Mouse (Mus musculus) G1E (cell line): ENCODE data around the gene Sptbn4. TPM values are rescaled to one million over a fixed set of nuclear protein-coding genes. Genes with fewer than 3 reads are reported as not detected.

Experiments
- ATAC-seq: 2 replicates; pipeline ENCODE4 v1.8.0; 2016; ENCODE audit warnings: mild to moderate bottlenecking; ENCODE audit not compliant: insufficient number of reproducible peaks, poor library complexity, low FRiP score, severe bottlenecking; ENCODE audit errors: extremely low read depth
- DNase-seq: peaks from one replicate; pipeline ENCODE4 v3.0.0; 2012; ENCODE audit warnings: low spot score
- H3K27me3 ChIP-seq: 2 replicates; pipeline ENCODE4 v1.6.1; 2012; ENCODE audit warnings: mild to moderate bottlenecking, low read length, inconsistent platforms; ENCODE audit not compliant: insufficient read depth
- H3K36me3 ChIP-seq: replicated peaks from 2 replicates; pipeline ENCODE3; 2012; ENCODE audit warnings: mild to moderate bottlenecking, inconsistent platforms
- H3K4me1 ChIP-seq: 2 replicates; pipeline ENCODE4 v1.6.1; 2012; ENCODE audit warnings: low read depth, low read length, inconsistent platforms, mixed read lengths; ENCODE audit not compliant: insufficient read depth
- H3K4me3 ChIP-seq: 2 replicates; pipeline ENCODE4 v1.5.1; 2012; ENCODE audit warnings: low read depth, mild to moderate bottlenecking, inconsistent platforms, low read length, moderate library complexity, mixed read lengths
- H3K9me3 ChIP-seq: replicated peaks from 2 replicates; pipeline ENCODE4 v1.6.1; 2012; ENCODE audit warnings: inconsistent platforms
- CTCF ChIP-seq: IDR thresholded peaks from 2 replicates; pipeline ENCODE4 v1.5.1; 2012; ENCODE audit warnings: low read depth, low read length, inconsistent platforms, mixed read lengths
- GATA1 ChIP-seq: IDR thresholded peaks from 2 replicates; pipeline ENCODE4 v1.6.1; 2012; ENCODE audit warnings: borderline replicate concordance, low read length, inconsistent platforms, mixed read lengths
- GATA2 ChIP-seq: IDR thresholded peaks from 2 replicates; pipeline ENCODE4 v1.6.1; 2012; ENCODE audit warnings: low read depth, low read length, inconsistent platforms, borderline replicate concordance
- POLR2AphosphoS5 ChIP-seq: IDR thresholded peaks from 2 replicates; pipeline ENCODE4 v1.6.1; 2012; ENCODE audit warnings: low read depth, low read length, inconsistent platforms; ENCODE audit not compliant: insufficient replicate concordance
- TAL1 ChIP-seq: conservative IDR thresholded peaks from 2 replicates; pipeline ENCODE4 v1.6.1; 2012; ENCODE audit warnings: low read depth, low read length, inconsistent platforms, mixed read lengths
- polyA plus RNA-seq: library from polyadenylated mRNA; stranded (reverse); fragments of >175 nt; gene quantifications from 2 replicates; pipeline ENCODE4 v1.2.3, GENCODE M21; 2012
- total RNA-seq, 2 experiments: library from RNA; stranded (forward) in 1 of 2; stranded (reverse) in 1 of 2; fragments of 200-1000 nt in 1 of 2; fragments of >200 nt in 1 of 2; fragmentation: Nextera tagmentation in 1 of 2; gene quantifications; 2 replicates each; pipeline ENCODE4 v1.2.3; 2014 to 2017

The Sptbn4 gene
- total and polyA plus RNA-seq, 3 experiments = 0.91 to 2.9 (median 1.2) TPM

DNA sequence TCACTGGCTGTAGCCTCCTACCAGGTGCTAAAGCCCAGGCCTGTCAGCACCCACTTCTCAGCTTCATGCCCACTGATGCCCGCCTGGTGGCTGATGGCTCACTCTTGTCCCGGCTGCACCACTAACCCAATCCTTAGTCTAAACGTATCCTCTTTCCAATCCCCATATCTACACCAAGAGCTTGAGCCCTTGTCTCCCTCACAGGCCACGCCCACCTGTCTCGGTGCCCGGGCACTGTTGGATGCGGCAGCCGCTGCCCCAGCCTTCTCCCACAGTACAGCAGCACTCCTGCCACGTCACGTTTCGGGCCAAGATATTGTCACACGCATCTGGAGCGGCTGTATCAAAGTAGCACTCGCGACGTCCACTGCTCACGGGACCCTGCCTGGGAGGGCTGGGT lies 137.2 kb downstream of the Sptbn4 start:
- Histone ChIP-seq H3K36me3 (no peaks in the 10 kb centered on the region), H3K9me3 (peaks cover 10% of the 10 kb centered on the region), H3K27me3 (peaks cover 29% of the 10 kb centered on the region), H3K4me1 (peaks cover 18% of the 10 kb centered on the region), H3K4me3 (peak overlapping the region; percentile 58; the same call in 1 of the 2 replicates)
- ATAC-seq = no peak
- no peak for TF ChIP-seq GATA2
- no peak for TF ChIP-seq TAL1
- TF ChIP-seq GATA1 = no peak
- no peak for TF ChIP-seq POLR2AphosphoS5
- TF ChIP-seq CTCF = no peak
- no peak for DNase-seq

GRCm38 (mm10) chr7:27309832-27310231 lies 137.7 kb downstream of the Sptbn4 start:
- no peak for ATAC-seq
- Histone ChIP-seq H3K4me3 (no peak overlapping the region), H3K36me3 (no peaks in the 10 kb centered on the region), H3K27me3 (peaks cover 33% of the 10 kb centered on the region), H3K4me1 (peaks cover 18% of the 10 kb centered on the region), H3K9me3 (peaks cover 10% of the 10 kb centered on the region)
- no peak for DNase-seq
- TF ChIP-seq TAL1 = no peak
- TF ChIP-seq GATA2 = no peak
- TF ChIP-seq POLR2AphosphoS5 = no peak
- TF ChIP-seq GATA1 = no peak
- TF ChIP-seq CTCF = no peak

DNA sequence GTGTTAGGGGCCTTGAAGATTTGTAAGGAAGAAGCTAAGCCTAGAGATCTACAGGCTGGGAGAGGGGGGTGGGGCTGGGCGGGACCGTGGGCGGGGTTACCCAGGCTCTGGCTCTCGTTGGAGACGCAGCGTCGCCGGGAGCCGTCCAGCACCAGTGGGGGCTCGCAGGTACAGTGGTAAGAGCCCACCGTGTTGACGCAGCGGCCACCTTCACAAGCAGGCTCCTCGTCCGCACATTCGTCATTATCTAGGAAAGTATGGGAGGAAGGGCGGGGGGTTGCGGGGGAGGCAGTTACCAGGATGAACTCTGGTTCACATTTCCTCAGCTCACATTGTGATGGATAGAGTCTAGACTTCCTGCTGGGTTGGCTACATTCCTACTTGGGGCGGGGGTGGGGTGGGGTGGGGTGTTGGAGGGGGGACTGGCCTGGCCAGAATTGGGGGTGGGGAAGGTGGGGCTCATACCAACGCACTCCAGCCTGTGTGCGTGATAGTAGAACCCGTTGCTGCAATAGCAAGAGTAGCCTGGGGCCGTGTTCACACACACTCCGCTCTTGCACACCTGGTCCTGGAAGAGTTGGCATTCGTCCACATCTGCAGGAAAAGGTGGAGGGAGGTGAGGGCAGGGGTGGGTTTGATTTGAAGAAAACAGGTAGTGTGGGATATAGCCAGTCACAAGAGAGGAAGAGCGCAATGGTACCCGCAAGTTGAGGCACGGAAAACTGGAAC lies 138.5 kb downstream of the Sptbn4 start:
- no peaks in the 10 kb centered on the region for H3K36me3 ChIP-seq
- peaks cover 33% of the 10 kb centered on the region for H3K27me3 ChIP-seq
- ATAC-seq (no peak), DNase-seq (no peak)
- peak overlapping the region; percentile 48; the same call in 1 of the 2 replicates for H3K4me3 ChIP-seq
- H3K4me1 ChIP-seq = peaks cover 18% of the 10 kb centered on the region
- TF ChIP-seq POLR2AphosphoS5 = no peak
- H3K9me3 ChIP-seq = peaks cover 4% of the 10 kb centered on the region

- no peaks in the 10 kb centered on the region for H3K36me3 ChIP-seq
- TF ChIP-seq GATA1 = no peak
- TF ChIP-seq CTCF = no peak
- TF ChIP-seq TAL1 = no peak
- no peak for TF ChIP-seq GATA2
- TF ChIP-seq POLR2AphosphoS5 = no peak
- peaks cover 33% of the 10 kb centered on the region for H3K27me3 ChIP-seq
- peaks cover 18% of the 10 kb centered on the region for H3K4me1 ChIP-seq
- DNase-seq = no peak
- H3K4me3 ChIP-seq = no peak overlapping the region
- ATAC-seq = no peak
- no peaks in the 10 kb centered on the region for H3K9me3 ChIP-seq
These were observed 139.9 kb downstream of the Sptbn4 start for GRCm38 (mm10) chr7:27307551-27307950.

Other genes starting within 250 kb of the Sptbn4 start
- 5.3 and 6.6 TPM in 2 replicates for gene Itpkc, start 219.0 kb downstream of the Sptbn4 start, total RNA-seq (2014; fragmentation: Nextera tagmentation)
- gene Itpkc, start 219.0 kb downstream of the Sptbn4 start, total RNA-seq (2017) = 4.6 TPM in 2 replicates
- gene Itpkc, start 219.0 kb downstream of the Sptbn4 start, polyA plus RNA-seq = 3.5 and 3.9 TPM in 2 replicates
- gene Coq8b, start 214.7 kb downstream of the Sptbn4 start, total RNA-seq (2014; fragmentation: Nextera tagmentation) = 19.3 and 30.4 TPM in 2 replicates
- 25.3 and 25.5 TPM in 2 replicates for gene Coq8b, start 214.7 kb downstream of the Sptbn4 start, total RNA-seq (2017)
- gene Coq8b, start 214.7 kb downstream of the Sptbn4 start, polyA plus RNA-seq = 62.2 and 65.3 TPM in 2 replicates
- gene Numbl, start 189.3 kb downstream of the Sptbn4 start, total RNA-seq (2014; fragmentation: Nextera tagmentation) = 2.9 and 4.5 TPM in 2 replicates
- 1.3 and 1.6 TPM in 2 replicates for gene Numbl, start 189.3 kb downstream of the Sptbn4 start, total RNA-seq (2017)
- 5.7 TPM in 2 replicates for gene Numbl, start 189.3 kb downstream of the Sptbn4 start, polyA plus RNA-seq
- 0.39 and 9.1 TPM in 2 replicates for gene Ltbp4, start 110.0 kb downstream of the Sptbn4 start, total RNA-seq (2014; fragmentation: Nextera tagmentation)
- gene Ltbp4, start 110.0 kb downstream of the Sptbn4 start, total RNA-seq (2017) = 0.06 and 0.16 TPM in 2 replicates
- 1.0 and 1.5 TPM in 2 replicates for gene Ltbp4, start 110.0 kb downstream of the Sptbn4 start, polyA plus RNA-seq
- gene Shkbp1, start 91.7 kb downstream of the Sptbn4 start, total RNA-seq (2014; fragmentation: Nextera tagmentation) = 89.8 and 111 TPM in 2 replicates
- gene Shkbp1, start 91.7 kb downstream of the Sptbn4 start, total RNA-seq (2017) = 27.4 and 29.5 TPM in 2 replicates
- 218 and 220 TPM in 2 replicates for gene Shkbp1, start 91.7 kb downstream of the Sptbn4 start, polyA plus RNA-seq
- gene Gm20479, start 90.3 kb downstream of the Sptbn4 start, total RNA-seq (2014; fragmentation: Nextera tagmentation) = not detected in 2 replicates
- 1.3 TPM in 1 of 2 replicates, not detected in the other for gene Gm20479, start 90.3 kb downstream of the Sptbn4 start, total RNA-seq (2017)
- 1.2 and 1.4 TPM in 2 replicates for gene Gm20479, start 90.3 kb downstream of the Sptbn4 start, polyA plus RNA-seq
- 438 and 479 TPM in 2 replicates for gene Blvrb, start 292 bp upstream of the Sptbn4 start, total RNA-seq (2014; fragmentation: Nextera tagmentation)
- 212 and 254 TPM in 2 replicates for gene Blvrb, start 292 bp upstream of the Sptbn4 start, total RNA-seq (2017)
- 394 and 460 TPM in 2 replicates for gene Blvrb, start 292 bp upstream of the Sptbn4 start, polyA plus RNA-seq
- gene Sertad3, start 26.1 kb upstream of the Sptbn4 start, total RNA-seq (2014; fragmentation: Nextera tagmentation) = 5.2 and 9.0 TPM in 2 replicates
- 15.8 and 18.1 TPM in 2 replicates for gene Sertad3, start 26.1 kb upstream of the Sptbn4 start, total RNA-seq (2017)
- 24.0 and 27.0 TPM in 2 replicates for gene Sertad3, start 26.1 kb upstream of the Sptbn4 start, polyA plus RNA-seq
- gene Sertad1, start 39.2 kb upstream of the Sptbn4 start, total RNA-seq (2014; fragmentation: Nextera tagmentation) = 18.5 and 18.6 TPM in 2 replicates
- 62.3 and 63.1 TPM in 2 replicates for gene Sertad1, start 39.2 kb upstream of the Sptbn4 start, total RNA-seq (2017)
- 56.9 and 75.3 TPM in 2 replicates for gene Sertad1, start 39.2 kb upstream of the Sptbn4 start, polyA plus RNA-seq
- gene Prx, start 51.6 kb upstream of the Sptbn4 start, total RNA-seq (2014; fragmentation: Nextera tagmentation) = 1.5 and 1.7 TPM in 2 replicates
- gene Prx, start 51.6 kb upstream of the Sptbn4 start, total RNA-seq (2017) = 0.93 and 1.3 TPM in 2 replicates
- 2.3 and 2.7 TPM in 2 replicates for gene Prx, start 51.6 kb upstream of the Sptbn4 start, polyA plus RNA-seq
- gene Hipk4, start 75.6 kb upstream of the Sptbn4 start, total RNA-seq (2014; fragmentation: Nextera tagmentation) = 0.38 TPM in 1 of 2 replicates, not detected in the other
- 0.11 and 0.12 TPM in 2 replicates for gene Hipk4, start 75.6 kb upstream of the Sptbn4 start, total RNA-seq (2017)
- 0.09 and 0.11 TPM in 2 replicates for gene Hipk4, start 75.6 kb upstream of the Sptbn4 start, polyA plus RNA-seq
- 10.5 and 16.0 TPM in 2 replicates for gene Pld3, start 105.5 kb upstream of the Sptbn4 start, total RNA-seq (2014; fragmentation: Nextera tagmentation)
- gene Pld3, start 105.5 kb upstream of the Sptbn4 start, total RNA-seq (2017) = 7.2 TPM in 2 replicates
- 19.5 and 23.1 TPM in 2 replicates for gene Pld3, start 105.5 kb upstream of the Sptbn4 start, polyA plus RNA-seq
- gene 2310022A10Rik, start 105.5 kb upstream of the Sptbn4 start, total RNA-seq (2014; fragmentation: Nextera tagmentation) = 18.8 and 26.0 TPM in 2 replicates
- 5.2 and 10.0 TPM in 2 replicates for gene 2310022A10Rik, start 105.5 kb upstream of the Sptbn4 start, total RNA-seq (2017)
- gene 2310022A10Rik, start 105.5 kb upstream of the Sptbn4 start, polyA plus RNA-seq = 61.2 and 61.5 TPM in 2 replicates
- gene Akt2, start 143.9 kb upstream of the Sptbn4 start, total RNA-seq (2014; fragmentation: Nextera tagmentation) = 69.0 and 84.8 TPM in 2 replicates
- gene Akt2, start 143.9 kb upstream of the Sptbn4 start, total RNA-seq (2017) = 41.7 and 42.1 TPM in 2 replicates
- 46.0 and 52.4 TPM in 2 replicates for gene Akt2, start 143.9 kb upstream of the Sptbn4 start, polyA plus RNA-seq
- gene Ttc9b, start 206.2 kb upstream of the Sptbn4 start, total RNA-seq (2014; fragmentation: Nextera tagmentation) = not detected in 2 replicates
- gene Ttc9b, start 206.2 kb upstream of the Sptbn4 start, total RNA-seq (2017) = not detected in 2 replicates
- gene Ttc9b, start 206.2 kb upstream of the Sptbn4 start, polyA plus RNA-seq = not detected in 2 replicates
- gene Map3k10, start 226.9 kb upstream of the Sptbn4 start, total RNA-seq (2014; fragmentation: Nextera tagmentation) = 5.9 and 8.0 TPM in 2 replicates
- gene Map3k10, start 226.9 kb upstream of the Sptbn4 start, total RNA-seq (2017) = 8.6 and 10.8 TPM in 2 replicates
- gene Map3k10, start 226.9 kb upstream of the Sptbn4 start, polyA plus RNA-seq = 25.1 and 34.7 TPM in 2 replicates
- 2.7 and 4.4 TPM in 2 replicates for gene Zfp607b, start 241.7 kb upstream of the Sptbn4 start, total RNA-seq (2014; fragmentation: Nextera tagmentation)
- gene Zfp607b, start 241.7 kb upstream of the Sptbn4 start, total RNA-seq (2017) = 1.6 and 1.7 TPM in 2 replicates
- 0.01 and 0.04 TPM in 2 replicates for gene Zfp607b, start 241.7 kb upstream of the Sptbn4 start, polyA plus RNA-seq